Mouse (Mus musculus): ENCODE measurements around the gene Rnf144b. TPM values are rescaled to one million over a fixed set of nuclear protein-coding genes. Genes with fewer than 3 reads are reported as not detected.

The Rnf144b gene
- total and polyA plus RNA-seq, 3 experiments, result 8.0 to 31.0 (median 18.1) TPM

GRCm38 (mm10) chr13:47129090-47129489 is 6.6 kb downstream of the Rnf144b start:
- DNase-seq, result no peak
- no peak for TF ChIP-seq CTCF (IDR thresholded peaks at IDR 0.05)
- no peak for TF ChIP-seq EP300 (IDR thresholded peaks at IDR 0.05; ENCODE audit: insufficient read depth, low read depth, low read length)
- no peak for TF ChIP-seq POLR2A (IDR thresholded peaks at IDR 0.05; ENCODE audit: insufficient read depth, low read depth, low read length)
- Histone ChIP-seq H3K36me3 (ENCODE audit: control insufficient read depth, insufficient read depth, low read length) (no peaks in the 10 kb centered on the region), H3K27me3 (ENCODE audit: control insufficient read depth, insufficient read depth, low read length) (no peaks in the 10 kb centered on the region), H3K9ac (ENCODE audit: low read depth, low read length) (no peak overlapping the region), H3K79me2 (replicated peaks; ENCODE audit: control insufficient read depth, insufficient read depth, low read length) (no peaks in the 10 kb centered on the region), H3K27ac (no peak overlapping the region), H3K4me3 (no peak overlapping the region), H3K4me1 (ENCODE audit: control insufficient read depth, insufficient read depth, low read length) (no peaks in the 10 kb centered on the region)
- 44% methylated on average over 4 of the region's 4 CpGs for WGBS
- intact Hi-C loops (cut with DNase I), result no loop called here

DNA sequence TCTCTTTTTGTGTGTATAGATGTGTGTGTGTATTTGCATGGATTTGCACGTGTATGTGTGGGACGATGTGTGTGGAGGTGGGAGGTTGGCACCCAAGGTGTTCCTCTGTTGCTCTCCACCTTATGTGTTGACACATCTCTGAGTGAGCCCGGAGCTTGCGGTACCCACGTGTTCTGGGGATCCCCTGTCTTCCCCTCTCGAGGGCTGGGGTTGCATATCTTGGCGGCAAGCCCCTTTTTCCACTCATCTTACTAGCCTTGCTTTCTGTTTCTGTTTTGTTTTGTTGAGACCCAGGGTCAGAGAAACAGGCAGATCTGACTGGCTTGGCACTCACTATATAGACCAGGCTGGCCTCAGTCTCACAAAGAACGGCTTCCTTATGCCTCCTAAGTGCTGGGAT is 10.6 kb downstream of the Rnf144b start:
- H3K4me1 ChIP-seq (ENCODE audit: control insufficient read depth, insufficient read depth, low read length), result no peaks in the 10 kb centered on the region
- no peak overlapping the region for H3K27ac ChIP-seq
- no peak overlapping the region for H3K4me3 ChIP-seq
- H3K27me3 ChIP-seq (ENCODE audit: control insufficient read depth, insufficient read depth, low read length), result no peaks in the 10 kb centered on the region
- H3K9ac ChIP-seq (ENCODE audit: low read depth, low read length), result no peak overlapping the region
- no peak for DNase-seq
- TF ChIP-seq EP300 (IDR thresholded peaks at IDR 0.05; ENCODE audit: insufficient read depth, low read depth, low read length) (no peak), CTCF (IDR thresholded peaks at IDR 0.05) (no peak), POLR2A (IDR thresholded peaks at IDR 0.05; ENCODE audit: insufficient read depth, low read depth, low read length) (no peak)
- no peaks in the 10 kb centered on the region for H3K79me2 ChIP-seq (replicated peaks; ENCODE audit: control insufficient read depth, insufficient read depth, low read length)
- H3K36me3 ChIP-seq (ENCODE audit: control insufficient read depth, insufficient read depth, low read length), result no peaks in the 10 kb centered on the region
- intact Hi-C loops (cut with DNase I), result no loop called here
- WGBS, result 71% methylated on average over 8 of the region's 8 CpGs

GRCm38 (mm10) chr13:47134836-47135235 is 12.4 kb downstream of the Rnf144b start:
- intact Hi-C loops (cut with DNase I), result no loop called here

GRCm38 (mm10) chr13:47135741-47136140 is 13.3 kb downstream of the Rnf144b start:
- 77% methylated on average over 7 of the region's 7 CpGs for WGBS
- Histone ChIP-seq H3K36me3 (ENCODE audit: control insufficient read depth, insufficient read depth, low read length) (no peaks in the 10 kb centered on the region), H3K27ac (no peak overlapping the region), H3K27me3 (ENCODE audit: control insufficient read depth, insufficient read depth, low read length) (no peaks in the 10 kb centered on the region), H3K79me2 (replicated peaks; ENCODE audit: control insufficient read depth, insufficient read depth, low read length) (no peaks in the 10 kb centered on the region), H3K9ac (ENCODE audit: low read depth, low read length) (no peak overlapping the region), H3K4me1 (ENCODE audit: control insufficient read depth, insufficient read depth, low read length) (no peaks in the 10 kb centered on the region), H3K4me3 (no peak overlapping the region)
- no peak for TF ChIP-seq POLR2A (IDR thresholded peaks at IDR 0.05; ENCODE audit: insufficient read depth, low read depth, low read length)
- no peak for TF ChIP-seq EP300 (IDR thresholded peaks at IDR 0.05; ENCODE audit: insufficient read depth, low read depth, low read length)
- TF ChIP-seq CTCF (IDR thresholded peaks at IDR 0.05), result no peak
- DNase-seq, result no peak
- intact Hi-C loops (cut with DNase I), result no loop called here

More at GRCm38 (mm10) chr13:47134836-47135235, 12.4 kb downstream of the Rnf144b start:
- H3K27ac ChIP-seq, result no peak overlapping the region
- no peak overlapping the region for H3K4me3 ChIP-seq
- H3K4me1 ChIP-seq (ENCODE audit: control insufficient read depth, insufficient read depth, low read length), result no peaks in the 10 kb centered on the region
- 84% methylated on average over 7 of the region's 7 CpGs for WGBS
- DNase-seq, result no peak
- no peaks in the 10 kb centered on the region for H3K27me3 ChIP-seq (ENCODE audit: control insufficient read depth, insufficient read depth, low read length)
- TF ChIP-seq CTCF (IDR thresholded peaks at IDR 0.05) (no peak), EP300 (IDR thresholded peaks at IDR 0.05; ENCODE audit: insufficient read depth, low read depth, low read length) (no peak), POLR2A (IDR thresholded peaks at IDR 0.05; ENCODE audit: insufficient read depth, low read depth, low read length) (no peak)
- no peaks in the 10 kb centered on the region for H3K36me3 ChIP-seq (ENCODE audit: control insufficient read depth, insufficient read depth, low read length)
- no peaks in the 10 kb centered on the region for H3K79me2 ChIP-seq (replicated peaks; ENCODE audit: control insufficient read depth, insufficient read depth, low read length)
- no peak overlapping the region for H3K9ac ChIP-seq (ENCODE audit: low read depth, low read length)

- intact Hi-C loops (cut with DNase I), result no loop called here
- H3K79me2 ChIP-seq (replicated peaks; ENCODE audit: control insufficient read depth, insufficient read depth, low read length), result no peaks in the 10 kb centered on the region
- no peak overlapping the region; the same call in 1 of the 2 replicates for H3K9ac ChIP-seq (ENCODE audit: low read depth, low read length)
- H3K27ac ChIP-seq, result peak overlapping the region; percentile 41; the same call in 1 of the 2 replicates
- H3K27me3 ChIP-seq (ENCODE audit: control insufficient read depth, insufficient read depth, low read length), result no peaks in the 10 kb centered on the region
- no peak overlapping the region for H3K4me3 ChIP-seq
- WGBS, result 46% methylated on average over 6 of the region's 6 CpGs
- TF ChIP-seq POLR2A (IDR thresholded peaks at IDR 0.05; ENCODE audit: insufficient read depth, low read depth, low read length) (no peak), EP300 (IDR thresholded peaks at IDR 0.05; ENCODE audit: insufficient read depth, low read depth, low read length) (no peak), CTCF (IDR thresholded peaks at IDR 0.05) (no peak)
- no peak for DNase-seq
- H3K4me1 ChIP-seq (ENCODE audit: control insufficient read depth, insufficient read depth, low read length), result no peaks in the 10 kb centered on the region
- no peaks in the 10 kb centered on the region for H3K36me3 ChIP-seq (ENCODE audit: control insufficient read depth, insufficient read depth, low read length)
Measured at GRCm38 (mm10) chr13:47142764-47143163, 20.3 kb downstream of the Rnf144b start.

DNA sequence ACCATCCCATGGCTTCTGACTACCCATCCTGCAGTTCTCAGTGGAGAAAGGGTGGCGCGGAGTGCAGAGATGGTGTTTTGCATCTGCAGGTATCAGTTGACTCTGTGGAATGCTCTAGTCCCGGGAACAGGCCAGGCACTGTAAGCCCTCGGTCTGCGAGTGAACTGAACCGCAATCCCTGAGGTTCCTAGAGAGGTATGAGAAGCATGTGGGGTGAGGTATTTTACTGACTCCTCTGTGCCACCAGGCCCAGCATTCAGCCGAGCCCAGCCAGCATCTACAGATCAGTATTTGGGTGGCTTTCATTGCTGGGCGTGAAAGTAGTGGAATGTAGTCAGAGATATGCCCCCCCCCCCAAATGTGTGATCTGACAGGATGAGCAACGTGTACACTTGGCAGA is 23.5 kb downstream of the Rnf144b start:
- H3K27ac ChIP-seq, result no peak overlapping the region
- WGBS, result 60% methylated on average over 9 of the region's 9 CpGs
- no peaks in the 10 kb centered on the region for H3K4me1 ChIP-seq (ENCODE audit: control insufficient read depth, insufficient read depth, low read length)

More for the DNA sequence above, 23.5 kb downstream of the Rnf144b start:
- Histone ChIP-seq H3K79me2 (replicated peaks; ENCODE audit: control insufficient read depth, insufficient read depth, low read length) (no peaks in the 10 kb centered on the region), H3K36me3 (ENCODE audit: control insufficient read depth, insufficient read depth, low read length) (no peaks in the 10 kb centered on the region), H3K9ac (ENCODE audit: low read depth, low read length) (no peak overlapping the region), H3K4me3 (no peak overlapping the region), H3K27me3 (ENCODE audit: control insufficient read depth, insufficient read depth, low read length) (no peaks in the 10 kb centered on the region)
- TF ChIP-seq EP300 (IDR thresholded peaks at IDR 0.05; ENCODE audit: insufficient read depth, low read depth, low read length) (no peak), POLR2A (IDR thresholded peaks at IDR 0.05; ENCODE audit: insufficient read depth, low read depth, low read length) (no peak), CTCF (IDR thresholded peaks at IDR 0.05) (no peak)
- DNase-seq, result no peak
- intact Hi-C loops (cut with DNase I), result no loop called here

Measured in heart, adult 2 months (tissue).